Mouse (Mus musculus) spleen, adult 2 months (tissue): ENCODE results near the gene Mdn1.

Source experiments
- CTCF ChIP-seq: fragments of 200-500 bp; IDR thresholded peaks from 2 replicates; pipeline ENCODE4 v1.5.1; 2011; ENCODE audit warnings: mild to moderate bottlenecking, inconsistent platforms; ENCODE audit not compliant: insufficient read depth, insufficient read length, insufficient replicate concordance; ENCODE audit errors: extremely low read depth
- POLR2A ChIP-seq: fragments of 200-500 bp; IDR thresholded peaks from 2 replicates; pipeline ENCODE4 v1.6.1; 2011; ENCODE audit warnings: low read depth, low read length, inconsistent platforms

DNA sequence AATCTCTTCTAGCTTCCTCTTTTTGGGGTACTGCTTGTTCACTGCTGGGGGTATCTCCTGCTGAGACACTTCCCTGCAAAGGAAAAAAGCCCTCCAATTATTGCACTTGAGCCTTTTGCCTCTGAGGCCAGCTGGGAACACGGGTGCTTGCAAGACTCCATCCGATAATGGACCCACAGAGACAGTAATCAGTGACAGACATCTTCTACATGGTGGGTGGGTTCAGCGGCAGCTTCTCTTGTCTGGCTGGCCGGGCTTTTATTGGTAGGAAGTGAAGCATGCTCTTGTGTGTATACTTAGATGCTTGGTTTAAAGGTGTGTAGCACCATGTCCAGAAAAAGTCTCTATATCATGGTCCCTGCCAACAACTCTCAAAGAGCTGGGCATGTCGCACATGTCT is 160.6 kb downstream of the Mdn1 start:
- no peak for TF ChIP-seq CTCF
- TF ChIP-seq POLR2A, result no peak
